Mouse (Mus musculus): ENCODE measurements around the gene Cer1. TPM values are rescaled to one million over a fixed set of nuclear protein-coding genes. Genes with fewer than 3 reads are reported as not detected.
A peak's percentile ranks its signal among the peaks of the same experiment; 100 is the strongest.

Gene Cer1
- polyA plus RNA-seq, 2 experiments from 2014 or later: not detected

GRCm38 (mm10) chr4:82872548-82872947, 12.4 kb downstream of the Cer1 start:
- no peak for ATAC-seq

- ATAC-seq: no peak
These were observed 12.8 kb downstream of the Cer1 start for GRCm38 (mm10) chr4:82872121-82872520.

DNA sequence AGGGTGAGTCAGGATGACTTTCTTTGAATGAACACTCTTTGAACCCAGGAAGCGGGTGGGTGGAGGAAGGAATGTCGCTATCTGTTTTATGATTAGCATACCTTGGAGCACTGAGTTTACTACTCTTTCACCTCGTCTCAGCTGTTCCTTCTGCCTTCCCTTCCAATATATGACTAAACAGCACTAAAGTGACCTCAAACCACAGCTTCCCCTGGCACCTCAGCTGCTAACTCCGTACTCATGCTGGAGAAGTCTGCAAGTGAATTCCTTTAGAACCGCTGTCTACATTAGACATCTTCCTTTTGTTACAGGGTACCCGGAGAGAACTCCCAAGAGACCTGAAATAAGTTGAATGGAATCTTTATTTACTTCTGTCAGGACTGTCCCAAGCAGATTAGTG, 14.0 kb downstream of the Cer1 start:
- ATAC-seq: no peak

- no peak for ATAC-seq
These were observed 17.1 kb downstream of the Cer1 start for GRCm38 (mm10) chr4:82867731-82868445.

GRCm38 (mm10) chr4:82867111-82867510, 17.8 kb downstream of the Cer1 start:
- ATAC-seq: no peak

DNA sequence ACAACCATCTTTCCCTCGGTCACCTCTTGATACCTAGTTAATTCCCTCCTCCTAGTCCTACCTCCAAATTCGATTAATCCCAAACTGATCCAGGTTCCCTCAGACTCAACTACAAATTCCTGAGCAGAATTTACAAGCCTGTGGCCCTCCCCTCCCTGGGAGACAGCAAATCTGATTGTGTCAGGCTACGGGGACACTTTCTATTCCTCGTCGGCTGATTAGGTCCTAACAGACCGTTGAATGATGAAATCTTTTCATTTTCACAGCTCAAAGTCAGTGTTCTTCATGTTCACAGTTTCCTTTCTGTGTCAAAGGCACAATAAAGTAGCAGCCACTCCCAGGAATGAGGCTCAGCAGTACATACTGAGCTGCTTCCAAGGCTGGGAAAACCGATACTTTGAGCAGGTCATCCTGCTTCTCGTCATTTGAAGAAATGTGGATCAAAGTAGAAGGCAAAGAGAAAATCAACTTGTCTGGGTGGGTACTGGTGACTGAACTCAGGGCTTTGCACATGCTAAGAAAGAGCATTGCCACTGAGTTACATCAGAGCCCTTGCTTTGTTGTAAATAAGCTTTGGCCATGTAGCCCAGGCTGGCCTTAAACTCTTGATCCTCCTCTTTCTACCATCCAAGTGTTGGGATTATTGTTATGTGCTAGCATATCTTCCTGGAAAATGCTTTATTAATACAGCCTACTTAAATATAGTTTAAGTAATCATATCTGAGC, 19.8 kb downstream of the Cer1 start:
- ATAC-seq: no peak

- no peak for ATAC-seq
These were observed 21.6 kb downstream of the Cer1 start for GRCm38 (mm10) chr4:82863316-82863715.

GRCm38 (mm10) chr4:82861451-82861850, 23.5 kb downstream of the Cer1 start:
- no peak for ATAC-seq

DNA sequence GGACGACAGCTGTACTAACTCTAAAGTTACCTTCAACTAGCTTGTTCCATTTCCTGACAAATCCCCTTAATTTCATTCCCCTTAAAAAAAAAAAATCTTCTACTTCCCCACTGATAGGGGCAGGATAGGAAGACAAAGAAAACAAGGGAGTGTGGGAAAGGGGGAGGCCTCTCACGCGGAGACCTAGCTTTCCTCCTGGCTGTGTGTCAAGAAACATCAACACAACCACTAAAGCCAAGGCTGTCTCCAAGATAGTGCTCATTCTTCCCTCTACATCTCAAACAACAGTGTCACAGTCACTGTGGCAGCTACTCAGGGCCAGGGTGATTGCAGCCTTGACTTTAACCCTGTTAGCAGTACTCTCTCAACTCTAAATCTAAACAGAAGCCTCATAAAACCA, 24.4 kb downstream of the Cer1 start:
- no peak for ATAC-seq

DNA sequence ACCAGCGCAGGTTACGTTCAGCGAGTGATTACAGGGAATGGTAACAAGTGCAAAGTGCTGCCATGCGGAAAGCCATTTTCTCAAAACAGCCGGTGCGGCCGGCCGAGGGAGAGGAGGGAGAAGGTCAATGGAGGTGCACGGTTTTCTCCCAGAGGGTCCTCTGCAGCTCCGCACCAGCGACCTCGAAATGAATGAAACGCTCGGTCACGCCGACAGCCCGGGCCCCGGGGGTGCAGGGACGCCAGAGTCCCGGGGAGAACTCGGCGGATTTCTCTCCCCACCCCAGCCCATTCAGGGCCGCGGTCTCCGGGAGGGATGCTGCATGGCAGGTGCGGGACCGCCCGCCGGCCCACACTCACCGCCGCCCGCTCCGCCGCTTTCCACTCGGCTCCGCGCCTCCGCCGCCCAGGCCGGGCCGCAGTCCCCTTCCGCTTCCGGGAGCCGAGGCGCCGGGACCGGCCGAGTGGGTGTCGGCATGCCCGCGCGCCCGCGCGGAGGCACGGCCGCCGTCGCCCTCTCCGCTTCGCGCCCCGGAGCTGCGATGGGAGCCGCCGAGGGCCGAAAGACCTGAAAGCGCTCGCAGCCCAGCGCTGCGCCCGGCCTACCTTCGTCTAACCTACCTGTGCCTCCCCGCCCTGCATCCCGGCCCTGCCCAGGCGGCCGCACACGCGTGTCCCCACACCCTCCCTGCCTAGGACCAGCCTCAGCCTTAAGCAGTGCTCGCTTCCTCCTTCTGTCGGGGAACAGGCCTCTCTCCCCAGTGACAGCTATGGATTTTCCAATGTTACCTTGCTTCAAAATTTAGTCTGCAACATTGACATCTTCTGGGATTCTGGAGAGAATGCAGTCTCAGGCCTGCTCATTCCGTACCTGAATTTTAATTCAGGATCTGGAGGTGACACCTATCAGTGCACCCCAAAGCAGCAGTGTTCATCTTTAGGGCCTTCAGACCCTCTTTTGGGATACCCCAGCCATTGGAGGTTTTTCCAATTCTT, 25.5 kb downstream of the Cer1 start, which contains the start of gene Zdhhc21:
Gene Zdhhc21 (minus strand): TSS at position 828 of the 995 bp plus-strand sequence.
- peak; percentile 86 for ATAC-seq

DNA sequence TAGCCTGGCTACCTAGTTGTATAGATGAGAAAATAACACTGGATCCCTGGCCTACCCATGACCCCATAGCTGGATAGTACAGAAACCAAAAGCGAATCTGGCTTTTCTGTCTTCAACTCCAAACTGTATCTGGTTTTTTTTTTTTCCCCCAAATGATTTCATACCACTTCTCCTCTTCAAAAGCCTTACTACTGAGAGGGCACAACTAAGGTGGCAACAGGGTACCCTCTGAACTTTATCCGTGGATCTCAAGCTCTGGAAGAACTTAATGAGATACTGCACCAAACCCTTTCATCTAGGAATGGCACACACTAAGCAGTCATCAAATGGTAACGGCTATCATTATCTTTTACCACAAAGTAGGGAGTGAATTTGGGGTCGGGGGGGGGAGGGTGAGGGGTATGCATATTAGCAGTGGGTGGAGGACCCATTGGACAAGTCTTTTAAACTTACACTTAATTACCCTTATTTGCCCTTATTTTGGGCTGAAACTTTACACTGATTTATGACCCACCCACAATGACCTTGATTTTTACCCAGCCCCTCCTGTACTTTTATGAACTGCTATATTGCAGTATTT, 26.4 kb downstream of the Cer1 start:
- peak; percentile 23 for ATAC-seq

- no peak for ATAC-seq
These were observed 28.0 kb downstream of the Cer1 start for GRCm38 (mm10) chr4:82856986-82857385.

DNA sequence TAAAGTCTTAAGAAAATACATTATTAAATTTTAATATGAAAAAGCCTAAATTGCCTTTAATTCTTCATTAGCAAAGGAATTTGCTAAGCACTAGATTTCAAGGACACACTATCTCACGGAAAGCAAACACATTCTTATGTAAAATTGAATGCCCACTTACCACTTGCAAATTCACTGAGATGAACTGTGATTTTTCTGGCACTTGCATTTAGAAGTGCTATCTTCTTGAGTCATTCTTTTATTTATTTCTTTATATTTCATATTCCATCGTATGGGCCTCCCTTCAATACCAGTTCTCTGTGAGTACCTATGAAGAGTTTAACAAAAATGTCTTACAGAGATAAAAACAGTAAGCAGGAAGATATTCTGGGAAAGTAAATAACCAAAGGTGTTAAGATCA, 31.1 kb downstream of the Cer1 start:
- no peak for ATAC-seq

- ATAC-seq: peak; percentile 88
These were observed 36.3 kb downstream of the Cer1 start for GRCm38 (mm10) chr4:82848552-82849234.

- ATAC-seq: no peak
These were observed 47.3 kb downstream of the Cer1 start for GRCm38 (mm10) chr4:82837526-82838240.

Other genes with a start within 250 kb of the Cer1 start
- under 1 TPM in 1 of 2 experiments, not detected in 1; 0.20 TPM for gene Nfib, start 179.4 kb downstream of the Cer1 start, polyA plus RNA-seq (2017; shearing (Covaris generic))
- 10 to 100 TPM; 12.0 to 12.1 TPM for gene Zdhhc21, start 25.2 kb downstream of the Cer1 start, polyA plus RNA-seq (2017; shearing (Covaris generic))
- gene Frem1, start 167.2 kb upstream of the Cer1 start, polyA plus RNA-seq (2017; shearing (Covaris generic)): not detected

All from CD4-positive, CD25-positive, alpha-beta regulatory T cell, adult 4 months (primary cell).